In the genomic region with DNA sequence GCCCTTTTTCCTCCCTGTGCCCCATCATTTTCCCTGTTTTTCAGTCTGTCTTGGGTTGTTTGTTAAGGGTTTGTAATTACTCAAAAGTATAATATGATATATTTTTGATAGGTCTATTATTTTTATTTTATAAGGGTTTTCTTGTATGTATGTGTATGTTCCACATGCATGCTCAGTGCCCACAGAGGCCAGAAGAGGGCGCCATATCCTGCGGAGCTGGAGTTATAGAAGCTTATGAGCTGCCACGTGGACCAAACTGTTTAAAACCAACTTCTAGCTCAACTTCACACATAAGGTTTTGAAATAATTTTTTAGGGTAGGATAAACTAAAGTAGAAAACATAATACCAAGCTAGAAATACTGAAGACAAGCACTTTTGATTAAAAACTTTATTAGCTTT, we compare ENCODE assay signal across 12 mouse cellular contexts. TPM values are rescaled to one million over a fixed set of nuclear protein-coding genes. Genes with fewer than 3 reads are reported as not detected.
A peak's percentile ranks its signal among the peaks of the same experiment; 100 is the strongest.
DNase-seq lines count a peak whose midpoint lies in the region; ATAC-seq and TF ChIP-seq lines count a peak whose summit lies in the region.
"Had no signal": no experiment of that assay in that cellular context is flagged by ENCODE, and none has a peak within 500 bp of the region (broad histone marks: within the 10 kb centered on the region; RNA-seq: fewer than 3 reads in every experiment).

No protein-coding gene starts in this region.

- no peak overlapping the region for H3K27ac ChIP-seq in heart, adult 2 months
- H3K27ac ChIP-seq in heart, embryonic 10.5 days, result no peak overlapping the region
- H3K27ac ChIP-seq in midbrain, postnatal 0 days (ENCODE audit: low read depth, low read length), result no peak overlapping the region
- H3K27ac ChIP-seq in midbrain, embryonic 15.5 days, result no peak overlapping the region
- no peak overlapping the region for H3K27ac ChIP-seq in bone marrow macrophage, adult 2 months (ENCODE audit: insufficient read depth, low read depth, low read length)
- H3K27ac ChIP-seq in stomach, postnatal 0 days (replicated peaks), result no peak overlapping the region
- H3K27ac ChIP-seq: lung, embryonic 15.5 days; neural tube, embryonic 13.5 days; stomach, embryonic 15.5 days had no signal

- H3K27me3 ChIP-seq in heart, adult 2 months (ENCODE audit: control insufficient read depth, insufficient read depth, low read length), result no peaks in the 10 kb centered on the region
- no peaks in the 10 kb centered on the region for H3K27me3 ChIP-seq in heart, embryonic 10.5 days (ENCODE audit: insufficient read depth, poor library complexity, severe bottlenecking)
- no peaks in the 10 kb centered on the region for H3K27me3 ChIP-seq in midbrain, postnatal 0 days (ENCODE audit: insufficient read depth, low read length)
- H3K27me3 ChIP-seq in midbrain, embryonic 15.5 days (replicated peaks), result no peaks in the 10 kb centered on the region
- no peaks in the 10 kb centered on the region for H3K27me3 ChIP-seq in stomach, postnatal 0 days (ENCODE audit: control insufficient read depth, insufficient read depth, low read length)
- H3K27me3 ChIP-seq: lung, embryonic 15.5 days; neural tube, embryonic 13.5 days; stomach, embryonic 15.5 days had no signal

- no peaks in the 10 kb centered on the region for H3K79me2 ChIP-seq in heart, adult 2 months (replicated peaks; ENCODE audit: control insufficient read depth, insufficient read depth, low read length)

- no peaks in the 10 kb centered on the region; the same call in 1 of the 2 replicates for H3K4me1 ChIP-seq in heart, adult 2 months (ENCODE audit: control insufficient read depth, insufficient read depth, low read length)
- peaks cover 9% of the 10 kb centered on the region; the same call in 1 of the 2 replicates for H3K4me1 ChIP-seq in heart, embryonic 10.5 days
- no peaks in the 10 kb centered on the region for H3K4me1 ChIP-seq in midbrain, postnatal 0 days (ENCODE audit: insufficient read depth, low read length)
- H3K4me1 ChIP-seq in midbrain, embryonic 15.5 days, result no peaks in the 10 kb centered on the region
- no peaks in the 10 kb centered on the region for H3K4me1 ChIP-seq in bone marrow macrophage, adult 2 months (ENCODE audit: control insufficient read depth, insufficient read depth, low read length)
- no peaks in the 10 kb centered on the region for H3K4me1 ChIP-seq in stomach, postnatal 0 days (replicated peaks; ENCODE audit: control insufficient read depth, insufficient read depth)
- H3K4me1 ChIP-seq: lung, embryonic 15.5 days; neural tube, embryonic 13.5 days; stomach, embryonic 15.5 days had no signal

- TF ChIP-seq EP300 in heart, adult 2 months (IDR thresholded peaks at IDR 0.05; ENCODE audit: insufficient read depth, low read depth, low read length), result no peak
- TF ChIP-seq EP300 in stomach, postnatal 0 days (optimal IDR thresholded peaks at IDR 0.05), result no peak

- no peak for TF ChIP-seq POLR2A in heart, adult 2 months (IDR thresholded peaks at IDR 0.05; ENCODE audit: insufficient read depth, low read depth, low read length)
- TF ChIP-seq POLR2A in bone marrow macrophage, adult 2 months (IDR thresholded peaks at IDR 0.05; ENCODE audit: borderline replicate concordance, low read depth, low read length), result no peak

- H3K4me3 ChIP-seq in heart, adult 2 months, result no peak overlapping the region
- no peak overlapping the region for H3K4me3 ChIP-seq in heart, embryonic 10.5 days
- no peak overlapping the region for H3K4me3 ChIP-seq in midbrain, postnatal 0 days (ENCODE audit: low read depth, low read length)
- H3K4me3 ChIP-seq in midbrain, embryonic 15.5 days, result no peak overlapping the region
- no peak overlapping the region for H3K4me3 ChIP-seq in bone marrow macrophage, adult 2 months (ENCODE audit: insufficient read depth, low read length)
- no peak overlapping the region for H3K4me3 ChIP-seq in stomach, postnatal 0 days (ENCODE audit: low read depth, low read length)
- H3K4me3 ChIP-seq: lung, embryonic 15.5 days; neural tube, embryonic 13.5 days; stomach, embryonic 15.5 days had no signal

- H3K36me3 ChIP-seq in heart, adult 2 months (ENCODE audit: control insufficient read depth, insufficient read depth, low read length), result no peaks in the 10 kb centered on the region
- no peaks in the 10 kb centered on the region; the same call in 1 of the 2 replicates for H3K36me3 ChIP-seq in heart, embryonic 10.5 days
- H3K36me3 ChIP-seq in midbrain, postnatal 0 days (ENCODE audit: insufficient read depth, low read length), result peaks cover 4% of the 10 kb centered on the region
- H3K36me3 ChIP-seq in midbrain, embryonic 15.5 days (replicated peaks), result 0 out of 2 replicates have a peak, but pooled peaks cover 2% of the 10 kb centered on the region
- H3K36me3 ChIP-seq in stomach, postnatal 0 days (ENCODE audit: control insufficient read depth, insufficient read depth, low read length), result no peaks in the 10 kb centered on the region
- H3K36me3 ChIP-seq: lung, embryonic 15.5 days; stomach, embryonic 15.5 days had no signal

- H3K9me3 ChIP-seq in heart, embryonic 10.5 days, result no peaks in the 10 kb centered on the region
- no peaks in the 10 kb centered on the region for H3K9me3 ChIP-seq in midbrain, postnatal 0 days (ENCODE audit: low read length)
- H3K9me3 ChIP-seq in midbrain, embryonic 15.5 days, result no peaks in the 10 kb centered on the region
- no peaks in the 10 kb centered on the region for H3K9me3 ChIP-seq in stomach, postnatal 0 days (ENCODE audit: control insufficient read depth, low read length)
- H3K9me3 ChIP-seq: lung, embryonic 15.5 days; neural tube, embryonic 13.5 days; stomach, embryonic 15.5 days had no signal

- no peak overlapping the region for H3K4me2 ChIP-seq in midbrain, postnatal 0 days (ENCODE audit: low read depth, low read length, poor library complexity, severe bottlenecking)
- no peak overlapping the region for H3K4me2 ChIP-seq in midbrain, embryonic 15.5 days
- no peak overlapping the region for H3K4me2 ChIP-seq in stomach, postnatal 0 days (replicated peaks; ENCODE audit: low read depth)
- H3K4me2 ChIP-seq: lung, embryonic 15.5 days; neural tube, embryonic 13.5 days; stomach, embryonic 15.5 days had no signal

- 54% methylated on average over 3 of the region's 3 CpGs for WGBS in heart, adult 2 months
- WGBS in heart, embryonic 10.5 days, result 48% methylated on average over 3 of the region's 3 CpGs
- 53% methylated on average over 3 of the region's 3 CpGs for WGBS in midbrain, postnatal 0 days
- WGBS in midbrain, embryonic 15.5 days, result 58% methylated on average over 3 of the region's 3 CpGs
- WGBS in stomach, postnatal 0 days, result 50% methylated on average over 3 of the region's 3 CpGs

- no peak for ATAC-seq in midbrain, postnatal 0 days (ENCODE audit: low FRiP score)
- no peak for ATAC-seq in midbrain, embryonic 15.5 days (replicated peaks)
- ATAC-seq in stomach, postnatal 0 days (ENCODE audit: low FRiP score, low TSS enrichment), result no peak
- no peak for ATAC-seq in frontal cortex, adult (ENCODE audit: low TSS enrichment)

- DNase-seq in heart, adult 2 months, result no peak
- no peak for DNase-seq in heart, embryonic 10.5 days (ENCODE audit: low spot score)
- DNase-seq in midbrain, postnatal 0 days (ENCODE audit: low spot score), result peak; percentile 17
- DNase-seq in stomach, postnatal 0 days (ENCODE audit: low spot score), result no peak
- DNase-seq in ovary, postnatal 10 days (ENCODE audit: low spot score), result no peak

- intact Hi-C loops in heart, adult 2 months (cut with DNase I), result no loop called here

- TF ChIP-seq CTCF in heart, adult 2 months (IDR thresholded peaks at IDR 0.05), result peak; percentile 49
- peak; percentile 51 for TF ChIP-seq CTCF in midbrain, postnatal 0 days (IDR thresholded peaks at IDR 0.05)
- peak; percentile 70 for TF ChIP-seq CTCF in bone marrow macrophage, adult 2 months (IDR thresholded peaks at IDR 0.05; ENCODE audit: low read depth, low read length)
- peak; percentile 56 for TF ChIP-seq CTCF in stomach, postnatal 0 days (IDR thresholded peaks at IDR 0.05; ENCODE audit: low read depth)

- H3K9ac ChIP-seq in heart, adult 2 months (ENCODE audit: low read depth, low read length), result no peak overlapping the region
- H3K9ac ChIP-seq in midbrain, postnatal 0 days (replicated peaks; ENCODE audit: low read length, poor library complexity, severe bottlenecking), result no peak overlapping the region
- no peak overlapping the region for H3K9ac ChIP-seq in midbrain, embryonic 15.5 days
- no peak overlapping the region for H3K9ac ChIP-seq in stomach, postnatal 0 days (ENCODE audit: low read length)
- H3K9ac ChIP-seq: lung, embryonic 15.5 days; neural tube, embryonic 13.5 days; stomach, embryonic 15.5 days had no signal

RNA-seq across cellular contexts. Expression of a gene that starts 6.9 kb away (rescaled TPM):
- total RNA-seq in heart, adult 2 months (2021), result under 1 TPM; 0.37 to 0.39 TPM
- 1.5 and 1.9 TPM in 2 replicates for polyA plus RNA-seq in heart, adult 2 months (2012; rRNA removed)
- 0.47 and 0.62 TPM in 2 replicates for polyA plus RNA-seq in heart, embryonic 10.5 days (2016; fragmentation: Nextera tagmentation; extraction: Ambion mirVana)
- 5.0 and 6.3 TPM in 2 replicates for total RNA-seq in midbrain, postnatal 0 days (2014; rRNA removed)
- 19.1 and 19.9 TPM in 2 replicates for polyA plus RNA-seq in midbrain, postnatal 0 days (2015; fragmentation: Nextera tagmentation; extraction: Ambion mirVana)
- polyA plus RNA-seq in midbrain, embryonic 15.5 days (2015; fragmentation: Nextera tagmentation; extraction: Ambion mirVana), result 11.8 and 15.1 TPM in 2 replicates
- polyA plus RNA-seq in bone marrow macrophage, adult 2 months (2012; ENCODE audit: insufficient read depth, insufficient read length, missing spikeins), result 0.86 and 1.2 TPM in 2 replicates
- 3.6 and 3.9 TPM in 2 replicates for polyA plus RNA-seq in stomach, postnatal 0 days (2015; fragmentation: Nextera tagmentation; extraction: Ambion mirVana)
- total RNA-seq: common myeloid progenitor, adult 5-6 weeks had no signal

RNA-seq across cellular contexts. Expression of a gene that starts 10.9 kb away (rescaled TPM):
- 10 to 100 TPM; 12.9 to 13.0 TPM for total RNA-seq in heart, adult 2 months (2021)
- 14.7 and 16.0 TPM in 2 replicates for polyA plus RNA-seq in heart, adult 2 months (2012; rRNA removed)
- 53.1 and 68.9 TPM in 2 replicates for polyA plus RNA-seq in heart, embryonic 10.5 days (2016; fragmentation: Nextera tagmentation; extraction: Ambion mirVana)
- total RNA-seq in midbrain, postnatal 0 days (2014; rRNA removed), result 61.9 and 73.5 TPM in 2 replicates
- 80.6 and 84.1 TPM in 2 replicates for polyA plus RNA-seq in midbrain, postnatal 0 days (2015; fragmentation: Nextera tagmentation; extraction: Ambion mirVana)
- polyA plus RNA-seq in midbrain, embryonic 15.5 days (2015; fragmentation: Nextera tagmentation; extraction: Ambion mirVana), result 94.6 and 99.9 TPM in 2 replicates
- 16.1 and 16.9 TPM in 2 replicates for polyA plus RNA-seq in bone marrow macrophage, adult 2 months (2012; ENCODE audit: insufficient read depth, insufficient read length, missing spikeins)
- 33.8 and 35.7 TPM in 2 replicates for polyA plus RNA-seq in stomach, postnatal 0 days (2015; fragmentation: Nextera tagmentation; extraction: Ambion mirVana)

RNA-seq across cellular contexts. Expression of a gene that starts 45.8 kb away (rescaled TPM):
- under 1 TPM; 0.57 to 0.66 TPM for total RNA-seq in heart, adult 2 months (2021)
- polyA plus RNA-seq in heart, adult 2 months (2012; rRNA removed), result 0.45 and 0.91 TPM in 2 replicates
- 3.3 and 3.7 TPM in 2 replicates for polyA plus RNA-seq in heart, embryonic 10.5 days (2016; fragmentation: Nextera tagmentation; extraction: Ambion mirVana)
- total RNA-seq in midbrain, postnatal 0 days (2014; rRNA removed), result 8.3 and 11.0 TPM in 2 replicates
- 1.3 TPM in 2 replicates for polyA plus RNA-seq in midbrain, postnatal 0 days (2015; fragmentation: Nextera tagmentation; extraction: Ambion mirVana)
- polyA plus RNA-seq in midbrain, embryonic 15.5 days (2015; fragmentation: Nextera tagmentation; extraction: Ambion mirVana), result 2.6 and 2.9 TPM in 2 replicates
- not detected in 2 replicates for polyA plus RNA-seq in bone marrow macrophage, adult 2 months (2012; ENCODE audit: insufficient read depth, insufficient read length, missing spikeins)
- polyA plus RNA-seq in stomach, postnatal 0 days (2015; fragmentation: Nextera tagmentation; extraction: Ambion mirVana), result 6.4 and 7.8 TPM in 2 replicates
- total RNA-seq: common myeloid progenitor, adult 5-6 weeks had no signal
